Mouse (Mus musculus) lung, embryonic 15.5 days (tissue): Measurements from ENCODE around the gene Sync. TPM values are rescaled to one million over a fixed set of nuclear protein-coding genes. Genes with fewer than 3 reads are reported as not detected.

ENCODE experiments used
- ATAC-seq: fragments of 200-750 bp; cut with Nextera tagmentation; 2 replicates; pipeline ENCODE4 v1.8.0; 2017; ENCODE audit warnings: moderate number of reproducible peaks, borderline replicate concordance; ENCODE audit not compliant: low FRiP score, low TSS enrichment; ENCODE audit errors: extremely low read depth
- H3K27ac ChIP-seq: fragments of 300-500 bp; sonication (generic); 2 replicates; pipeline ENCODE4 v1.5.1; 2015; ENCODE audit warnings: moderate library complexity, mild to moderate bottlenecking, inconsistent platforms
- H3K27me3 ChIP-seq: fragments of 300-500 bp; sonication (generic); 2 replicates; pipeline ENCODE4 v1.6.1; 2015; ENCODE audit warnings: inconsistent platforms
- H3K36me3 ChIP-seq: fragments of 300-500 bp; sonication (generic); 2 replicates; pipeline ENCODE4 v1.6.1; 2015; ENCODE audit warnings: inconsistent platforms
- H3K4me1 ChIP-seq: fragments of 300-500 bp; sonication (generic); 2 replicates; pipeline ENCODE4 v1.6.1; 2015; ENCODE audit warnings: inconsistent platforms
- H3K4me2 ChIP-seq: fragments of 300-500 bp; sonication (generic); 2 replicates; pipeline ENCODE4 v1.6.1; 2015; ENCODE audit warnings: inconsistent platforms, mild to moderate bottlenecking, moderate library complexity
- H3K4me3 ChIP-seq: fragments of 300-500 bp; sonication (generic); 2 replicates; pipeline ENCODE4 v1.5.1; 2015; ENCODE audit warnings: mild to moderate bottlenecking, inconsistent platforms
- H3K9ac ChIP-seq: fragments of 300-500 bp; sonication (generic); 2 replicates; pipeline ENCODE4 v1.6.1; 2015; ENCODE audit warnings: inconsistent platforms
- H3K9me3 ChIP-seq: fragments of 300-500 bp; sonication (generic); 2 replicates; pipeline ENCODE4 v1.6.1; 2016; ENCODE audit warnings: inconsistent platforms
- WGBS: fragments of 180-500 bp; shearing (Covaris S2); methylation state at CpG from one replicate; pipeline ENCODE4 v1.1.7; 2015; 5-methylcytosine and 5-hydroxymethylcytosine counted together
- polyA plus RNA-seq: library from polyadenylated mRNA; unstranded; fragments of >200 nt; fragmentation: Nextera tagmentation; extraction: Ambion mirVana; gene quantifications from 2 replicates; pipeline ENCODE4 v1.2.1, GENCODE M21; 2015

The Sync gene
- polyA plus RNA-seq, 1 experiment from 2014 or later, result 0.71 TPM

DNA sequence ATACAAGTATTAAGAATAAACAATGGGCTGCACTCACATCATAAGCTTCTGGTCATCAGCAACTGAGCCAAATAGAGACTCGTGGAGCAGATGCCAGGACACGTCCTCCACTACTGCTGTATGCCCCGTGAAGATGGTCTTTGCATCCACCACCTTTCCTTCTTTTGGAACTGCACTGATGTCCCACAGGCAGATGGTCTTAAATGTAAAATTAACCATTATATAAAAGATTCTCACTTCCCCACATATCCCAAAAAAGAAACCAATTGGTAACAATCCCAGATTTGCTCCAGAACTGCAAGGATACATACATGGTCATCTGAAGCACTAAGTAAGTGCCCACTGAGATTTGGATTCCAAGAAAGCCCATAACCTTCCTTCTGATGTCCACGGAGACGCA lies 34.6 kb downstream of the Sync start:
- Histone ChIP-seq H3K27me3 (no peaks in the 10 kb centered on the region), H3K4me2 (no peak overlapping the region), H3K36me3 (peaks cover 79% of the 10 kb centered on the region), H3K9me3 (no peaks in the 10 kb centered on the region), H3K4me3 (no peak overlapping the region), H3K27ac (no peak overlapping the region), H3K4me1 (no peaks in the 10 kb centered on the region), H3K9ac (no peak overlapping the region)
- WGBS, result 89% methylated on average over 5 of the region's 5 CpGs
- no peak for ATAC-seq

DNA sequence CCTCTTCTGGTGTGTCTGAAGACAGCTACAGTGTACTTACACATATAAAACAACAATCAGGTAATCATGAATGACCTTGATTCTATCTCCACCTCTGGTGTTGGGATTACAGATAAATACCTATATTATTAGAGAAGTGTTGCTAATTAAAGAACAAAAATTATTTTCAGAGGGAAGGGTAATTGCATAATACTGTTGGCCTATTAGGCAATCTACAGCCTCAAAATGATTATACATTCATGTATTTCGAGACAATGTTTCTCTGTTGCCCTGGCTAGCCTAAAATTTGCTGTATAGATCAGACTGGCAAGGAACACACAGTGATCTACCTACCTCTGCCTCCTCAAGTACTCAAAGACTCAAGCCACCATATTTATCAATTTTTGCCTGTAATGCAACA lies 36.1 kb downstream of the Sync start:
- 83% methylated on average over 1 of the region's 1 CpGs for WGBS

GRCm38 (mm10) chr4:129324756-129325155 lies 37.3 kb downstream of the Sync start:
- Histone ChIP-seq H3K4me3 (no peak overlapping the region), H3K4me1 (no peaks in the 10 kb centered on the region), H3K4me2 (no peak overlapping the region), H3K27me3 (no peaks in the 10 kb centered on the region), H3K9ac (no peak overlapping the region), H3K36me3 (peaks cover 80% of the 10 kb centered on the region), H3K27ac (no peak overlapping the region), H3K9me3 (no peaks in the 10 kb centered on the region)
- 79% methylated on average over 1 of the region's 1 CpGs for WGBS
- no peak for ATAC-seq

More for the DNA sequence above, 36.1 kb downstream of the Sync start:
- H3K9me3 ChIP-seq, result no peaks in the 10 kb centered on the region
- ATAC-seq, result no peak
- no peak overlapping the region for H3K27ac ChIP-seq
- H3K27me3 ChIP-seq, result no peaks in the 10 kb centered on the region
- H3K4me1 ChIP-seq, result no peaks in the 10 kb centered on the region
- H3K4me3 ChIP-seq, result no peak overlapping the region
- no peak overlapping the region for H3K4me2 ChIP-seq
- H3K9ac ChIP-seq, result no peak overlapping the region
- peaks cover 79% of the 10 kb centered on the region for H3K36me3 ChIP-seq

GRCm38 (mm10) chr4:129326191-129326590 lies 38.8 kb downstream of the Sync start:
- Histone ChIP-seq H3K27me3 (no peaks in the 10 kb centered on the region), H3K9me3 (no peaks in the 10 kb centered on the region)
- WGBS, result 70% methylated on average over 1 of the region's 1 CpGs

DNA sequence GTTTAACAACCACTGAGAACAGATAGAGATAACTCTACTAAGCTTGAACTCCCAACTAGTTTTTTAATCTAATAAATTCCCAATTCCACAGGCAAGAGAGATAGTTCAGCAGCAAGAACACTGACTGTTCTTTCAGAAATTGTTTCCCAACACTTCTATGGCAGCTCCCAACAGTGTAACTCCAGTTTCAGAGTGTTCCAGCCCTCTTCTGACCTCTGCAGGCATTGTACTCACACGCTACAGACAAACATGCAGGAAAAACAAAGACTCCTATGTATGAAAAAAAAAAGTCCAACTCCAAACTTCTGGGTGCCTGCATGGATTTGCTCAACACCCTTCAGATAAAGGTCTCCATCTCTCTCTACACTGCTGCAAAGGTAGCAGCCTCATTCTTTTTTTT lies 45.4 kb downstream of the Sync start:
- H3K27ac ChIP-seq, result no peak overlapping the region
- no peaks in the 10 kb centered on the region for H3K9me3 ChIP-seq
- H3K4me1 ChIP-seq, result peaks cover 29% of the 10 kb centered on the region
- no peaks in the 10 kb centered on the region for H3K27me3 ChIP-seq
- peak overlapping the region; percentile 63 for H3K4me2 ChIP-seq
- 38% methylated on average over 1 of the region's 1 CpGs for WGBS
- H3K36me3 ChIP-seq, result peaks cover 31% of the 10 kb centered on the region
- H3K4me3 ChIP-seq, result peak overlapping the region; percentile 91
- H3K9ac ChIP-seq, result peak overlapping the region; percentile 36; the same call in 1 of the 2 replicates
- no peak for ATAC-seq

More at GRCm38 (mm10) chr4:129326191-129326590, 38.8 kb downstream of the Sync start:
- H3K4me1 ChIP-seq, result no peaks in the 10 kb centered on the region; the same call in 1 of the 2 replicates
- no peak overlapping the region for H3K4me3 ChIP-seq
- H3K9ac ChIP-seq, result no peak overlapping the region
- H3K36me3 ChIP-seq, result peaks cover 76% of the 10 kb centered on the region
- H3K27ac ChIP-seq, result no peak overlapping the region
- ATAC-seq, result no peak
- no peak overlapping the region for H3K4me2 ChIP-seq

DNA sequence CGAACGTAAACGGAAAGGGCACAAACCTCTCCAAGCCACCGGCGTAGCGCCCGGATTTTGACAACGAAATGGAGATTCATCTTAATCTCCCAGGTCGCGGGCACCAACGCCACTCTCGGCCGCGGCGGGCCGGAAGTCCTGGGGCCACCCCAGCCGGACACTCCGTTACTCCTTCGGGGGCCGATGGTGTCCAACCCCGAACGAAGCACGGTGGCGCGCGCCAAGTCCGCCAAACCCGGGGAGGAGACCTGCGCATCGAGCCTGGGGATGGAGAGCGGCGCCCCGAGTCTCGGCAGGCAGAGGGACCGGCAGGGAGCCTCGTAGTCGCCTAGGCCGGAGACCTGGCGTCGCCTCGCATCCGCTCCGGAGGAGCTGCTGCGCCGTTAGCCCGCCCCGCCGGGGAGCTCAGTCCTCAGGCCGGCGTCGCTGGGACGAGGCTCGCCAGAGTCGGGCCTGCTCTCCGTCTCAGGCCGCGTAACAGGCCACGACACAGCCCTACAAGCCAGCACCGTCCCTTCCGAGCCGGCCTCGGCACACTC lies 47.3 kb downstream of the Sync start:
- Histone ChIP-seq H3K4me1 (peaks cover 29% of the 10 kb centered on the region), H3K4me2 (peak overlapping the region; percentile 63), H3K9me3 (no peaks in the 10 kb centered on the region), H3K36me3 (peaks cover 15% of the 10 kb centered on the region), H3K4me3 (peak overlapping the region; percentile 91), H3K27ac (peak overlapping the region; percentile 97), H3K9ac (peak overlapping the region; percentile 98), H3K27me3 (no peaks in the 10 kb centered on the region)
- ATAC-seq, result no peak; the same call in 1 of the 2 replicates
- WGBS, result under 1% methylated on average over 62 of the region's 62 CpGs

GRCm38 (mm10) chr4:129335216-129336074 lies 48.0 kb downstream of the Sync start, which contains the start of the genes Rbbp4 and Zbtb8os:
Gene Rbbp4 (minus strand): TSS chr4:129335370.
Gene Zbtb8os (plus strand): TSS chr4:129335695.
- ATAC-seq, result peak; percentile 99
- Histone ChIP-seq H3K9ac (peak within 1 kb of the TSS; percentile 98), H3K4me3 (peak within 1 kb of the TSS; percentile 91), H3K4me2 (peak within 1 kb of the TSS; percentile 80), H3K27me3 (no peaks in the 10 kb centered on the region), H3K4me1 (peaks cover 29% of the 10 kb centered on the region), H3K9me3 (no peaks in the 10 kb centered on the region), H3K27ac (peak within 1 kb of the TSS; percentile 99), H3K36me3 (peaks cover 11% of the 10 kb centered on the region)
- under 1% methylated on average over 73 of the region's 73 CpGs for whole genome bisulfite sequencing

- H3K27ac ChIP-seq, result peak overlapping the region; percentile 99
- H3K4me3 ChIP-seq, result peak overlapping the region; percentile 91
- 39% methylated on average over 14 of the region's 14 CpGs for WGBS
- peaks cover 4% of the 10 kb centered on the region for H3K36me3 ChIP-seq
- peak overlapping the region; percentile 67 for H3K9ac ChIP-seq
- H3K4me1 ChIP-seq, result peaks cover 29% of the 10 kb centered on the region
- peak overlapping the region; percentile 80 for H3K4me2 ChIP-seq
- no peak for ATAC-seq
- H3K27me3 ChIP-seq, result no peaks in the 10 kb centered on the region
- H3K9me3 ChIP-seq, result no peaks in the 10 kb centered on the region
Measured at GRCm38 (mm10) chr4:129336291-129336690, 48.9 kb downstream of the Sync start.

DNA sequence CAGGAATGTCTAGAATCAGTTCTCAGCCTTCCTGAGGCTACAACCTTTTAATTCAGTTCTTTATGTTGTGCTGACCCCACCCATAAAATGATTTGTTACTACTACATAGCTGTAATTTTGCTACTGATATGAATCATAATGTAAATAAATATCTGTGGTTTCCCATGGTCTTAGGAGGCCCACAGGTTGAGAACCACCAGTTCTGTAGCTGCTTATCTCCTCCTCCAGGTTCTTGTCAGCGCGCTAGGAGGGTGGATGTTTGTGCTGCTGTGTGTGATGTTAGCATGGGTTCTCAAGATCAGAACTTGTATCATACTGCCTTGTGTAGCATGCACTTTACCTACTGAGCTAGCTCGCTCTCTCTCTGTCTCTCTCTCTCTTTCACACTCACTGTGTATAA lies 52.3 kb downstream of the Sync start:
- Histone ChIP-seq H3K4me2 (no peak overlapping the region), H3K9ac (no peak overlapping the region), H3K27me3 (no peaks in the 10 kb centered on the region), H3K36me3 (peaks cover 25% of the 10 kb centered on the region), H3K4me3 (no peak overlapping the region), H3K27ac (no peak overlapping the region), H3K9me3 (no peaks in the 10 kb centered on the region), H3K4me1 (peaks cover 12% of the 10 kb centered on the region; the same call in 1 of the 2 replicates)
- WGBS, result 85% methylated on average over 3 of the region's 3 CpGs
- ATAC-seq, result no peak

- Histone ChIP-seq H3K27me3 (no peaks in the 10 kb centered on the region), H3K4me2 (no peak overlapping the region), H3K4me1 (0 out of 2 replicates have a peak, but pooled peaks cover 7% of the 10 kb centered on the region), H3K9me3 (no peaks in the 10 kb centered on the region), H3K36me3 (peaks cover 28% of the 10 kb centered on the region), H3K4me3 (no peak overlapping the region), H3K9ac (no peak overlapping the region), H3K27ac (no peak overlapping the region)
- no peak for ATAC-seq
- WGBS, result 88% methylated on average over 1 of the region's 1 CpGs
Measured at GRCm38 (mm10) chr4:129341888-129342287, 54.5 kb downstream of the Sync start.

DNA sequence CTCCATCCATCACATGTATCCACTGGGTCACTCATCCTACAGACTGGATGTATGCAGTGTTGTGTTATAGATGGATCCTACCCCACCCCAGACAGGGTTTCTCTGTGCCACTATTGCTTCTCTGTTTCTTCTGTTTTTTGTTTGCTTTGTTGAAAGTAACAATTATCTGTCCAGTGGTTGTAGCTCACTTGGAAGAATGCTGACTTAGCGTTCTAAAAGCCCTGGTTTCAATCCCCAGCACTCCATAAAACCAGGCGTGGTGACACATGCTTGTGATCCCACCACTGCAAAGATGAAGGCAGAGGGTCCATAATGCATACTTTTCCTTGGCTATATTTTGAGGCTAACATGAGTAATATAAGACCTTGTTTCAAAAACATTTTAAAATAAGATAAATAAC lies 55.3 kb downstream of the Sync start:
- no peak overlapping the region for H3K27ac ChIP-seq
- no peaks in the 10 kb centered on the region for H3K4me1 ChIP-seq
- H3K9me3 ChIP-seq, result no peaks in the 10 kb centered on the region
- 75% methylated on average over 2 of the region's 2 CpGs for WGBS
- peaks cover 30% of the 10 kb centered on the region for H3K36me3 ChIP-seq
- H3K4me3 ChIP-seq, result no peak overlapping the region
- H3K27me3 ChIP-seq, result no peaks in the 10 kb centered on the region
- H3K4me2 ChIP-seq, result no peak overlapping the region
- no peak overlapping the region for H3K9ac ChIP-seq
- ATAC-seq, result no peak
